Mouse (Mus musculus) forebrain, embryonic 15.5 days (tissue): ENCODE results near the gene Gm20828. TPM values are rescaled to one million over a fixed set of nuclear protein-coding genes. Genes with fewer than 3 reads are reported as not detected.
"Not testable (repeated sequence)": the region's sequence is repeated elsewhere in the genome, so short reads cannot be mapped to it uniquely, and the experiment has no call there.

ENCODE experiments used
- ATAC-seq: fragments of 200-750 bp; cut with Nextera tagmentation; replicated peaks from 2 replicates; pipeline ENCODE4 v1.8.0; 2017; ENCODE audit warnings: mild to moderate bottlenecking, moderate TSS enrichment, moderate library complexity
- H3K27ac ChIP-seq: fragments of 300-500 bp; sonication (generic); replicated peaks from 2 replicates; pipeline ENCODE4 v1.5.1; 2015; ENCODE audit warnings: mild to moderate bottlenecking, inconsistent platforms
- H3K27me3 ChIP-seq: fragments of 300-500 bp; sonication (generic); 2 replicates; pipeline ENCODE4 v1.6.1; 2015; ENCODE audit warnings: inconsistent platforms
- H3K36me3 ChIP-seq: fragments of 300-500 bp; sonication (generic); 2 replicates; pipeline ENCODE4 v1.6.1; 2015; ENCODE audit warnings: mild to moderate bottlenecking, inconsistent platforms
- H3K4me1 ChIP-seq: fragments of 300-500 bp; sonication (generic); 2 replicates; pipeline ENCODE4 v1.6.1; 2015; ENCODE audit warnings: inconsistent platforms
- H3K4me2 ChIP-seq: fragments of 300-500 bp; sonication (generic); replicated peaks from 2 replicates; pipeline ENCODE4 v1.6.1; 2015; ENCODE audit warnings: mild to moderate bottlenecking, inconsistent platforms
- H3K4me3 ChIP-seq: fragments of 300-500 bp; sonication (generic); 2 replicates; pipeline ENCODE4 v1.5.1; 2015; ENCODE audit warnings: mild to moderate bottlenecking, inconsistent platforms
- H3K9ac ChIP-seq: fragments of 300-500 bp; sonication (generic); replicated peaks from 2 replicates; pipeline ENCODE4 v1.6.1; 2015; ENCODE audit warnings: mild to moderate bottlenecking, inconsistent platforms
- H3K9me3 ChIP-seq: fragments of 300-500 bp; sonication (generic); 2 replicates; pipeline ENCODE4 v1.6.1; 2016; ENCODE audit warnings: inconsistent platforms
- WGBS: fragments of 180-500 bp; shearing (Covaris S2); methylation state at CpG from one replicate; pipeline ENCODE4 v1.1.7; 2015; ENCODE audit warnings: mixed read lengths; 5-methylcytosine and 5-hydroxymethylcytosine counted together
- polyA plus RNA-seq: library from polyadenylated mRNA; unstranded; fragments of >200 nt; fragmentation: Nextera tagmentation; extraction: Ambion mirVana; gene quantifications from 2 replicates; pipeline ENCODE4 v1.2.1, GENCODE M21; 2015

Gm20828 gene
- not detected in 2 replicates for polyA plus RNA-seq

DNA sequence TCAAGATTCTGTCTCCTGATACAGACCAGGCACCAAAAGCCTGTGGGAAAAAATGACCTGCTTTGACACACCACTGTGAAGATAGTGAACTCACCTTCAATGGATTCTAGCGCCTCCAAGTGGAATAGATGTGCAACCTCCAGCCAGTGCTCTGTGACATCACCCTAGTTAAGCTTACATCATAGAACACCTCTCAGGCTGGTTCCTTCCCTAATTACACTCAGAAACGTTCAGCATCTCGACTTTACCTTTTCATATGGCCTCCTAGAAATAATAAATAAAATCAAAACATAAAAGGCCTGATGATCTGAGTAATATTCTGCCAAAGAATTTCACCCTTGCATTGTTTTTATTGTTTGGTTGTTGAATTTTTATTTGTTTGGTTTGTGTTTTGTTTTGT, at the start of gene Gm20828:
TSS of gene Gm20828 (minus strand) at position 101 of the 400 bp plus-strand sequence.
- H3K4me2 ChIP-seq, H3K27ac ChIP-seq, H3K9me3 ChIP-seq, H3K36me3 ChIP-seq, H3K4me3 ChIP-seq, H3K27me3 ChIP-seq, H3K9ac ChIP-seq, H3K4me1 ChIP-seq, ATAC-seq: not testable (repeated sequence)
- no CpG with 5 or more reads among the region's 3 CpGs for WGBS
